Mouse (Mus musculus) left cerebral cortex, postnatal 10 days (tissue): ENCODE measurements around the gene Pfas. TPM values are rescaled to one million over a fixed set of nuclear protein-coding genes. Genes with fewer than 3 reads are reported as not detected.

Experiments used
- DNase-seq, 2 experiments: peaks; one replicate each; pipeline ENCODE4 v3.0.0; 2021 to 2022; ENCODE audit warnings: low spot score in 2 of 2, mixed read lengths in 1 of 2; ENCODE audit errors: extremely low spot score in 1 of 2
- intact Hi-C: fragments of 180-260 bp; cut with DNase I; formaldehyde crosslinking; loops from one replicate; pipeline ENCODE4 v1.15.1; 2025
- total RNA-seq, 2 experiments: library from RNA; stranded (reverse); gene quantifications; 2 replicates each; pipeline ENCODE4 v1.2.3; 2021

The Pfas gene
- 10 to 100 TPM; 24.4 to 28.1 TPM for total RNA-seq

- DNase-seq, result peak; percentile 91 to 97
- intact Hi-C loops, result no loop called here
These were observed at the start of gene Pfas for GRCm38 (mm10) chr11:69008182-69009121. TSS of gene Pfas (minus strand) at chr11:69008460.

DNA sequence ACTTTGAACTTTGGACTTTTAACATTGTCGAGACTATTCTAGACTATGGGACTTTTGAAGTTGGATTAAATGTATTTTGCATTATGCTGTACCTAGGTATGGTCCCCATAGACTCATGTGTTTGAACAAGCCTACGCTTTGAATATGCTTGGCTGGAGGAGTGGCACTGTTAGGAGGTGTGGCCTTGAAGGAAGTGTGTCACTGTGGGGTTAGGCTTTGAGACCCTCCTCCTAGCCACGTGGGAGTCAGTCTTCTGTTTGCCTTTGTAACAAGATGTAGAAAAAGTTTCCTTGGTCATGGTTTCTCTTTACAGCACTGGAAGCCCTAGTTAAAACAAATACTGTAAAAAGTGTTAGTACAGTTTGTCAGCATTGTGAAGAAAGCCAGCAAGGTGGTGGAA, 45.6 kb upstream of the Pfas start:
- no peak for DNase-seq
- intact Hi-C loops, result no loop called here

- intact Hi-C loops, result no loop called here
- no peak for DNase-seq
These were observed 44.7 kb upstream of the Pfas start for GRCm38 (mm10) chr11:69052824-69053421.

- intact Hi-C loops, result no loop called here
- DNase-seq, result no peak
These were observed 43.5 kb upstream of the Pfas start for GRCm38 (mm10) chr11:69051771-69052170.

DNA sequence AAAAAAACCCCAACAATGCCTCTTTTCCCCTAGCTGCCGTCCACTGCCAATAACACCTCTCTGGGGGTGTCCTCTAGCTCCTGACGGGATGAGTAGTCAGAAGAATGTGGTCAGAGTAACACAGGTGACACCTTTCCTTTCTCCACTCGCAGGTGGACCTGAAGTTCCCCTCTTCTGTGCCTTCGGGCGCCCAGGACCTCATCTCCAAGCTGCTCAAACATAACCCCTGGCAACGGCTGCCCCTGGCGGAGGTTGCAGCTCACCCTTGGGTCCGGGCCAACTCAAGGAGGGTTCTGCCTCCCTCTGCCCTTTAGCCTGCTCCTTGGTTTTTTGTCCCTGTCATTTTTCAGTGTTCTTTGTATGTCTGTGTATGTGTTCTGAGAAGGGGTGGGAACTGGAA, 42.5 kb upstream of the Pfas start:
- DNase-seq, result no peak
- intact Hi-C loops, result no loop called here

- intact Hi-C loops, result no loop called here
- no peak for DNase-seq
These were observed 39.9 kb upstream of the Pfas start for GRCm38 (mm10) chr11:69048151-69048550.

DNA sequence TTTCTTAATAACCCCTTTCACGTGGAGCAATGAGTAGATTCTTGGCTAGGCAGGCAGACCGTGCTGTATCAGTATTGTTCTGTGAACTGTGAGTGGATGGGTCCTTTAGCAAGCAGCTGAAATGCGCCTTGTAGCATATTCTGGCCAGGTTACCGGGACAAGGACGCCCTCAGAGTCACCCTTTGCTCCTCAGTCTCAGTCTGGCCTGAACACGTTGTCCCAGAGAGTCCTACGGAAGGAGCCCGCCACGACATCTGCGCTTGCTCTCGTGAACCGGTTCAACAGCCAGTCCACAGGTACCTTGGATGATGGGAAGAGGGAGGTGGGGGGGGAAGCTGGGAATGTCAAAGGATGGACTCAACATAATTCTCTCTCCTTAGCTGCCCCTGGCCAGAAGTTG, 39.3 kb upstream of the Pfas start:
- intact Hi-C loops, result no loop called here
- no peak for DNase-seq

DNA sequence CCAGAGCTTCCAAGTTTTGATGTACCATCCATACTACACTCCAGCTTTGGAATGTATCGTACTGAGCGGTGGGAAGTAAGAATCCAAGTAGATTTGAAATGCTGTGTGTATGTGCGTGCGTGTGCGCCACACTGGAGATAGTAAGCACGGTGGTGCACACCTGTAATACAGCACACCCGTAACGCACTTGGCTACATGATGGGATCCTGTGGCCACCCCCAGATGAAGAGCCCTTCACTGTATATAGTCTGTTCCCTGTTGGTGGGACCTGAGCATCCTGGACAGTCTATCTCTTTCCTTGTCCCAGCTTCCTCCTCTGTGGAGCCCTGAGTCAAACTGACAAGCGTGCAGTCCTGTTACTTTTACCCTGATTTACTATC, 38.1 kb upstream of the Pfas start:
- intact Hi-C loops, result no loop called here
- DNase-seq, result no peak

DNA sequence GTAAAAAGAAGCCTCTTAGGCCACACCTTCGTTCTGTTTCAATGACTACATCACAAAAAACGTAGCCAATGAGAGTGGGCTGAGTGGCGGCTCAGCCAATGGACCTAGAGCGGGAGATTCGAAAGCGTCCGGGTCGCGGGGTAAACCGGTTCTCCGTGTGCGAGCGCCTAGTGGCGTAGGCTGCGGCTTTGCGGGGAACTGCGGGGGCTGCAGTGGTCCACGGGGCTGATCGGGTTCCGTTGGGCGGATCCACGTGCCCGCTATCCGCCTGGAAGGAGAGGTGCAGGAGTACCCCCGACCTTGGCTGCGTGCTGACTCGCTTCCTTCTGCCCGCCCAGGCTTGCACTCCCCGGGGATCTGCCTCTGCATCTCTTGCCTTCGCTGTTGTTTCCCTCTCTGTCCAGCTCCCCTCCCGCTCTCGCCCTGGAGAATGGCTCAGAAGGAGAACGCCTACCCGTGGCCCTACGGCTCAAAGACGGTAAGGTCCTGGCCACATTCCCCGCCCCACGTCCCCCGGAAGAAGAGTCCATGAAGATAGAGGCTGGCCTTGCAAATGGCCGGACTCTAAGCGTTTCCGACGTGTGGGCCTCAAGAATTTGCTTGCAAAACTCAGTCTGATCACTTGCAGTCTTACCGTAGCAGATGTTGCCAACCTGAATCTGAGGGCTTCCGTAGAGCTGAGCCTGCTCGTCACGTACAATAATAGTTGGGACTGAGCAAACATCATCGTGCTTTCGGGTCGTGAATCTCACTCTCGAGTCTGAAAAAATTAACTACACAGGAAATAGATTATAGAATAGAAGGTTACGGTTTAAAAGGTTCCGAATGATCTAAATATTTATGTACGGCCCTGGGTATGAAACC, 37.5 kb upstream of the Pfas start, which contains the start of gene Aurkb:
Aurkb (plus strand) TSS at position 117 of the 864 bp plus-strand sequence.
- intact Hi-C loops, result no loop called here
- peak; percentile 78 to 92 for DNase-seq

DNA sequence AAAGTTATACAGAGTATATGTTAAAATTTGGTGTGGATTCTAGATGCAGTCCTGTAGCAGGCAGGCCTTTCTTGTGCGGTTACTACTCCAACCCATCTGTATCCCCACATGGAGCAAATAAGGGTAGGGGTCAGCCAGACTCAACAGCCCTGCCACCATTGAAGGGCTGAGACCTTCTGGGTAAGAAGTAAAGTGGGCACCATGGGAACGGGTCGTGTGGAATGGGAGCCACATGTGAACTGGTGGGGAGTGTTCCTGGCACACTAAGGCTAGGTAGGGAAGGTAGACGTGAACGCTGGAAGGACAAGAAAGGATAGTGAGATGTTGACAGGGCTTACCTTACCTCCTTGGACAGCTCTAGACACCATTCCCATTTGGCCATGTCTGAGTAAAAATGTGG, 29.9 kb upstream of the Pfas start:
- DNase-seq, result no peak
- intact Hi-C loops, result no loop called here

- intact Hi-C loops, result no loop called here
- DNase-seq, result peak; percentile 73 to 83
These were observed 29.2 kb upstream of the Pfas start for GRCm38 (mm10) chr11:69037231-69038061.

DNA sequence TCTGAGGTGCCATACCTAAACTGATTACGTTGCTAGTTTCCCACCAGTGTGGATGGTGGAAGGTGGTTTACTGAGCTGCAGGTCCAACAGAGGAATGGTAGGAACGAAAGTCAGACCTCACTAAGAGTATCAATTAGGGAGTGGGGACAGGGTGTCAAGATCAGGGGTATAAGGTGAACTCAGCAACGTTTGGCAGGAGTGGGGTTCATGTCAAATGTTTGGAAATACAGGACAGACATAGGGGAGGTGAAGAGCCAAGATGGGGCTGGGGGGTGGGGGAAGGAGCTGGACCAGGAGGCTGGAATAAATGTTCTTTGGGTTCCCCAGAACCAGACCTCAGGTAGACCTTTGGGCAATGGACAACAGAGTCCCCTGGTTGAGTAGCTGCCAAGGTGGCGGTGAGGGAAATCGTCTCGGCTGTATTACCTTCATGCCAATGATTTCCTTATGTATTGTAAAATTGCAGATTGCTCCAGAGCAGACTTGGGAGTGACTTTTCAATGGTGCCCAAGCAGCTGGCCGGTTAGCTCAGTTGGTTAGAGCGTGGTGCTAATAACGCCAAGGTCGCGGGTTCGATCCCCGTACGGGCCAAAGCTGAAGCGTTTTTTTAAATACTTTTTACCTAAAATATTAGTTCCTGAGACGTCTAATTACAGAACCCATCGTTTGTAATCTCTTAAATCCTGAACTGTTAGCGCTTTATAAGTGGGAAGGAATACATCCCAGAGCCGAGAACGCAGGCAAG, 28.4 kb upstream of the Pfas start:
- DNase-seq, result peak; percentile 74 to 82
- intact Hi-C loops, result no loop called here

DNA sequence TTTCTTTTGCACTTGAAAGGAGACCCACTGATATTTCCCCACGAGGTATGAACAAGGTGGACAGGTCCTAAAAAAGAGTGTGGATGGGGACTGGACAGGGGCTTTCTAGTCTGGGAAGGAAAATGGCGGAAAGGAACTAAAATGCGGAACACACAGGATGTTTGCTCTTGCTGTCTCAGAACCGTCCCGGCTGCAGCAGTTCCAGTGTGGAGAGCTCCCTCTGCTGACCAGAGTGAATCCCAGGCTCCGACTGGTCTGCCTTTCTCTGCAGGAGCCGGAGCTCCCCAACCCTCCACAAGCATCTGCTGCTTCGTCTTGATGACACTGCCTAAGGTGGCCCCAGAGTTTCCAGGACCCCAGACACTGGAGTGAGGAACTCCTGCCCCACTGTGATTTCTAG, 27.6 kb upstream of the Pfas start:
- intact Hi-C loops, result no loop called here
- peak; percentile 92 to 93 for DNase-seq

DNA sequence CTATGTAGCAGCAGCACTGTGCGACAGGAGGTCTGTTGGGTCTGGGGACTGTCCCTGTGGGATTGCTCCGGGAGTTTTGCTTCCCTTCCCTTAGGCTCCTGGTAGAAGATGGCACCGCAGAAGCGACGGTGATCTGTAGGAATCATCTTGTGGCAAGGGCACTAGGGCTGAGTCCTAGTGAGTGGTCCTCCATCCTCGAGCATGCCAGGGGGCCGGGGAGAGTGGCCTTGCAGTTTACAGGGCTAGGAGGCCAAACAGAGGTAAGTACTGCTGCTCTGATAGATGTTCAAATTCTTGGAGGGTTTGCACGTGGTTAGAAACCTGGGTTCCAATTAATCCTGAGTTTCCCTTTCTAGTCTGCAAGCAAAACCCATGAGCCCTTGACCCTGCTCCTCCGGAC, 27.2 kb upstream of the Pfas start:
- intact Hi-C loops, result no loop called here
- DNase-seq, result no peak

GRCm38 (mm10) chr11:69034585-69034984, 26.3 kb upstream of the Pfas start:
- intact Hi-C loops, result no loop called here
- DNase-seq, result no peak

- DNase-seq, result no peak
- intact Hi-C loops, result no loop called here
These were observed 25.3 kb upstream of the Pfas start for GRCm38 (mm10) chr11:69033552-69033951.

GRCm38 (mm10) chr11:69028805-69029204, 20.5 kb upstream of the Pfas start:
- no peak for DNase-seq
- intact Hi-C loops, result no loop called here

GRCm38 (mm10) chr11:69026562-69026961, 18.3 kb upstream of the Pfas start:
- DNase-seq, result no peak
- intact Hi-C loops, result no loop called here
